Mouse (Mus musculus): ENCODE data around the gene Itpa.

GRCm38 (mm10) chr2:130679899-130680298, 12.5 kb downstream of the Itpa start:
- TF ChIP-seq CTCF (conservative IDR thresholded peaks at IDR 0.05; ENCODE audit: low read length), result no peak
- TF ChIP-seq NANOG (IDR thresholded peaks at IDR 0.05; ENCODE audit: borderline replicate concordance, low read length), result no peak

Measured in E14TG2a.4 (cell line).